Mouse (Mus musculus): ENCODE data around the gene Lrp6. TPM values are rescaled to one million over a fixed set of nuclear protein-coding genes. Genes with fewer than 3 reads are reported as not detected.

Lrp6 gene
- polyA plus RNA-seq (2012; rRNA removed), result 26.1 and 28.0 TPM in 2 replicates

- Histone ChIP-seq H3K27ac (ENCODE audit: insufficient read depth, low read length) (peak within 1 kb of the TSS; percentile 98), H3K27me3 (ENCODE audit: control insufficient read depth, insufficient read depth, low read length) (no peaks in the 10 kb centered on the region), H3K4me3 (replicated peaks; ENCODE audit: insufficient read depth, low read depth, low read length) (peak within 1 kb of the TSS; percentile 95), H3K4me1 (ENCODE audit: control insufficient read depth, insufficient read depth, low read length) (no peaks in the 10 kb centered on the region; the same call in 1 of the 2 replicates)
- WGBS, result under 1% methylated on average over 97 of the region's 99 CpGs
- DNase-seq, result peak; percentile 85 to 89
- TF ChIP-seq POLR2A (IDR thresholded peaks at IDR 0.05; ENCODE audit: borderline replicate concordance, insufficient read depth, low read length), result peak; percentile 68
- TF ChIP-seq CTCF (IDR thresholded peaks at IDR 0.05; ENCODE audit: borderline replicate concordance, insufficient read depth, low read depth, low read length), result no peak
These were observed at the start of gene Lrp6 for GRCm38 (mm10) chr6:134566818-134567485. Gene Lrp6, minus strand, starts transcription at chr6:134566965.

- peak; percentile 84 to 89 for DNase-seq
- Histone ChIP-seq H3K27ac (ENCODE audit: insufficient read depth, low read length) (no peak overlapping the region), H3K4me1 (ENCODE audit: control insufficient read depth, insufficient read depth, low read length) (no peaks in the 10 kb centered on the region), H3K4me3 (replicated peaks; ENCODE audit: insufficient read depth, low read depth, low read length) (no peak overlapping the region), H3K27me3 (ENCODE audit: control insufficient read depth, insufficient read depth, low read length) (no peaks in the 10 kb centered on the region)
- WGBS, result 25% methylated on average over 16 of the region's 16 CpGs
- TF ChIP-seq POLR2A (IDR thresholded peaks at IDR 0.05; ENCODE audit: borderline replicate concordance, insufficient read depth, low read length) (no peak), CTCF (IDR thresholded peaks at IDR 0.05; ENCODE audit: borderline replicate concordance, insufficient read depth, low read depth, low read length) (peak; percentile 99)
These were observed 48.2 kb upstream of the Lrp6 start for GRCm38 (mm10) chr6:134614723-134615648.

- DNase-seq, result no peak
- 86% methylated on average over 4 of the region's 4 CpGs for WGBS
- Histone ChIP-seq H3K4me3 (replicated peaks; ENCODE audit: insufficient read depth, low read depth, low read length) (no peak overlapping the region), H3K4me1 (ENCODE audit: control insufficient read depth, insufficient read depth, low read length) (no peaks in the 10 kb centered on the region), H3K27me3 (ENCODE audit: control insufficient read depth, insufficient read depth, low read length) (no peaks in the 10 kb centered on the region), H3K27ac (ENCODE audit: insufficient read depth, low read length) (no peak overlapping the region)
- no peak for TF ChIP-seq POLR2A (IDR thresholded peaks at IDR 0.05; ENCODE audit: borderline replicate concordance, insufficient read depth, low read length)
- no peak for TF ChIP-seq CTCF (IDR thresholded peaks at IDR 0.05; ENCODE audit: borderline replicate concordance, insufficient read depth, low read depth, low read length)
These were observed 47.6 kb upstream of the Lrp6 start for GRCm38 (mm10) chr6:134614322-134614721.

- DNase-seq, result peak; percentile 23 to 26
- TF ChIP-seq CTCF (IDR thresholded peaks at IDR 0.05; ENCODE audit: borderline replicate concordance, insufficient read depth, low read depth, low read length) (no peak), POLR2A (IDR thresholded peaks at IDR 0.05; ENCODE audit: borderline replicate concordance, insufficient read depth, low read length) (no peak)
- Histone ChIP-seq H3K27ac (ENCODE audit: insufficient read depth, low read length) (no peak overlapping the region), H3K27me3 (ENCODE audit: control insufficient read depth, insufficient read depth, low read length) (no peaks in the 10 kb centered on the region), H3K4me1 (ENCODE audit: control insufficient read depth, insufficient read depth, low read length) (no peaks in the 10 kb centered on the region), H3K4me3 (replicated peaks; ENCODE audit: insufficient read depth, low read depth, low read length) (peak overlapping the region; percentile 3)
- WGBS, result 32% methylated on average over 13 of the region's 13 CpGs
These were observed 45.1 kb upstream of the Lrp6 start for GRCm38 (mm10) chr6:134611896-134612295.

GRCm38 (mm10) chr6:134610380-134610779 lies 43.6 kb upstream of the Lrp6 start:
- 95% methylated on average over 9 of the region's 9 CpGs for WGBS
- H3K4me3 ChIP-seq (replicated peaks; ENCODE audit: insufficient read depth, low read depth, low read length), result no peak overlapping the region
- no peaks in the 10 kb centered on the region for H3K27me3 ChIP-seq (ENCODE audit: control insufficient read depth, insufficient read depth, low read length)
- no peaks in the 10 kb centered on the region for H3K4me1 ChIP-seq (ENCODE audit: control insufficient read depth, insufficient read depth, low read length)
- TF ChIP-seq CTCF (IDR thresholded peaks at IDR 0.05; ENCODE audit: borderline replicate concordance, insufficient read depth, low read depth, low read length) (no peak), POLR2A (IDR thresholded peaks at IDR 0.05; ENCODE audit: borderline replicate concordance, insufficient read depth, low read length) (no peak)
- no peak for DNase-seq
- no peak overlapping the region for H3K27ac ChIP-seq (ENCODE audit: insufficient read depth, low read length)

GRCm38 (mm10) chr6:134606949-134607746 lies 40.4 kb upstream of the Lrp6 start:
- TF ChIP-seq CTCF (IDR thresholded peaks at IDR 0.05; ENCODE audit: borderline replicate concordance, insufficient read depth, low read depth, low read length) (peak; percentile 55), POLR2A (IDR thresholded peaks at IDR 0.05; ENCODE audit: borderline replicate concordance, insufficient read depth, low read length) (no peak)

GRCm38 (mm10) chr6:134606540-134606939 lies 39.8 kb upstream of the Lrp6 start:
- no peak for DNase-seq

More at GRCm38 (mm10) chr6:134606949-134607746, 40.4 kb upstream of the Lrp6 start:
- DNase-seq, result no peak
- H3K4me3 ChIP-seq (replicated peaks; ENCODE audit: insufficient read depth, low read depth, low read length), result no peak overlapping the region
- H3K27me3 ChIP-seq (ENCODE audit: control insufficient read depth, insufficient read depth, low read length), result no peaks in the 10 kb centered on the region
- no peaks in the 10 kb centered on the region for H3K4me1 ChIP-seq (ENCODE audit: control insufficient read depth, insufficient read depth, low read length)
- WGBS, result 64% methylated on average over 9 of the region's 9 CpGs
- H3K27ac ChIP-seq (ENCODE audit: insufficient read depth, low read length), result no peak overlapping the region

More at GRCm38 (mm10) chr6:134606540-134606939, 39.8 kb upstream of the Lrp6 start:
- H3K4me1 ChIP-seq (ENCODE audit: control insufficient read depth, insufficient read depth, low read length), result no peaks in the 10 kb centered on the region
- no peak overlapping the region for H3K27ac ChIP-seq (ENCODE audit: insufficient read depth, low read length)
- TF ChIP-seq CTCF (IDR thresholded peaks at IDR 0.05; ENCODE audit: borderline replicate concordance, insufficient read depth, low read depth, low read length) (no peak), POLR2A (IDR thresholded peaks at IDR 0.05; ENCODE audit: borderline replicate concordance, insufficient read depth, low read length) (no peak)
- WGBS, result 75% methylated on average over 6 of the region's 6 CpGs
- H3K4me3 ChIP-seq (replicated peaks; ENCODE audit: insufficient read depth, low read depth, low read length), result no peak overlapping the region
- H3K27me3 ChIP-seq (ENCODE audit: control insufficient read depth, insufficient read depth, low read length), result no peaks in the 10 kb centered on the region

Measured in cerebellum, adult 2 months (tissue).